Mouse (Mus musculus): ENCODE data around the gene Adgrv1.
A peak's percentile ranks its signal among the peaks of the same experiment; 100 is the strongest.

DNA sequence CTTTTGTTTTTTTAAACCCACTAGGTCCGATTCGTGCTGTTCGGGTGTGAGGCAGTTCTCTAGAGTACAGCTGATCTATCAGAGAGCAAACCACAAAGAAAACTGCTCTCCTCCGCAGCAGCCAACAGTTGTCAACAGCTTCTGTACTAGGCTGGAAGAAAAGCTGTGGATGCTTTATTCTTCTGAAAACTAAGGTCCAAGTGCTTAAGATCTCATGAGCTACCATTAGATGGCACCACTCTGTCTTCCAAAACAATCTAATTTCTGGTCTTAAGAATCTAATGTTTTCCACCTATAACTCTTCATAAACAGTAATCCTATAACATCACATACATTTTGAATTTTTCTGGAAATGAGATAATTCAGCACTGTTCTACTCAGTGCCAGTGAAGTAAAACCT lies 22.6 kb downstream of the Adgrv1 start:
- TF ChIP-seq CTCF (IDR thresholded peaks at IDR 0.05; ENCODE audit: low read depth) (peak; percentile 30), EP300 (optimal IDR thresholded peaks at IDR 0.05) (no peak)

Measured in stomach, postnatal 0 days (tissue).